Mouse (Mus musculus) embryonic fibroblast, embryonic 13.5 days (primary cell): ENCODE data around the gene Rmnd1. TPM values are rescaled to one million over a fixed set of nuclear protein-coding genes. Genes with fewer than 3 reads are reported as not detected.
A peak's percentile ranks its signal among the peaks of the same experiment; 100 is the strongest.

ENCODE experiments used
- H3K27ac ChIP-seq: 2 replicates; pipeline ENCODE4 v1.5.1; 2012; ENCODE audit warnings: low read length, control low read depth, inconsistent platforms; ENCODE audit not compliant: insufficient read depth
- H3K4me1 ChIP-seq: 2 replicates; pipeline ENCODE4 v1.6.1; 2011; ENCODE audit warnings: low read length; ENCODE audit not compliant: control insufficient read depth, insufficient read depth
- H3K4me3 ChIP-seq: 2 replicates; pipeline ENCODE4 v1.5.1; 2011; ENCODE audit warnings: mild to moderate bottlenecking, control low read depth, low read length; ENCODE audit not compliant: insufficient read depth
- CTCF ChIP-seq: IDR thresholded peaks from 2 replicates; pipeline ENCODE4 v1.5.1; 2011; ENCODE audit warnings: mild to moderate bottlenecking, control low read depth, low read length, moderate library complexity, borderline replicate concordance; ENCODE audit not compliant: insufficient read depth
- POLR2A ChIP-seq: IDR thresholded peaks from 2 replicates; pipeline ENCODE4 v1.6.1; 2011; ENCODE audit warnings: low read depth, mild to moderate bottlenecking, control low read depth, low read length, moderate library complexity
- polyA plus RNA-seq: library from polyadenylated mRNA; stranded (reverse); fragments of >200 nt; gene quantifications from 2 replicates; pipeline ENCODE4 v1.2.4, GENCODE M21; 2011; ENCODE audit warnings: low read depth; ENCODE audit not compliant: missing spikeins, insufficient read length

Rmnd1 gene
- polyA plus RNA-seq, 1 experiment = 47.1 TPM

- no peak overlapping the region for H3K27ac ChIP-seq
- TF ChIP-seq POLR2A (no peak), CTCF (no peak)
- H3K4me1 ChIP-seq = peaks cover 5% of the 10 kb centered on the region; the same call in 1 of the 2 replicates
- no peak overlapping the region for H3K4me3 ChIP-seq
Observed at GRCm38 (mm10) chr10:4398058-4398457, 34.1 kb downstream of the Rmnd1 start.

- Histone ChIP-seq H3K4me1 (peaks cover 8% of the 10 kb centered on the region), H3K4me3 (no peak overlapping the region), H3K27ac (no peak overlapping the region)
- no peak for TF ChIP-seq CTCF
- no peak for TF ChIP-seq POLR2A
Observed at GRCm38 (mm10) chr10:4395321-4395720, 36.9 kb downstream of the Rmnd1 start.

- Histone ChIP-seq H3K4me1 (peaks cover 12% of the 10 kb centered on the region), H3K27ac (no peak overlapping the region), H3K4me3 (no peak overlapping the region)
- TF ChIP-seq CTCF (no peak), POLR2A (no peak)
Observed at GRCm38 (mm10) chr10:4391851-4392250, 40.3 kb downstream of the Rmnd1 start.

GRCm38 (mm10) chr10:4391076-4391475 is 41.1 kb downstream of the Rmnd1 start:
- Histone ChIP-seq H3K4me3 (no peak overlapping the region), H3K27ac (no peak overlapping the region), H3K4me1 (peaks cover 12% of the 10 kb centered on the region)
- TF ChIP-seq POLR2A (no peak), CTCF (no peak)

- H3K4me3 ChIP-seq = no peak overlapping the region
- peaks cover 12% of the 10 kb centered on the region for H3K4me1 ChIP-seq
- TF ChIP-seq CTCF (no peak), POLR2A (no peak)
- no peak overlapping the region for H3K27ac ChIP-seq
Observed at GRCm38 (mm10) chr10:4390550-4390949, 41.6 kb downstream of the Rmnd1 start.

GRCm38 (mm10) chr10:4389461-4390112 is 42.6 kb downstream of the Rmnd1 start:
- peaks cover 7% of the 10 kb centered on the region for H3K4me1 ChIP-seq
- H3K27ac ChIP-seq = 0 out of 2 replicates have a peak overlapping the region, but pooled peaks have one; percentile 4
- TF ChIP-seq CTCF = no peak
- no peak for TF ChIP-seq POLR2A
- H3K4me3 ChIP-seq = peak overlapping the region; percentile 83

GRCm38 (mm10) chr10:4389036-4389435 is 43.2 kb downstream of the Rmnd1 start:
- H3K27ac ChIP-seq = 0 out of 2 replicates have a peak overlapping the region, but pooled peaks have one; percentile 4
- peak overlapping the region; percentile 83 for H3K4me3 ChIP-seq
- peaks cover 7% of the 10 kb centered on the region for H3K4me1 ChIP-seq
- TF ChIP-seq CTCF = no peak
- no peak for TF ChIP-seq POLR2A

GRCm38 (mm10) chr10:4388384-4388745 is 43.8 kb downstream of the Rmnd1 start:
- TF ChIP-seq POLR2A (no peak), CTCF (no peak)
- peaks cover 7% of the 10 kb centered on the region for H3K4me1 ChIP-seq
- peak overlapping the region; percentile 14; the same call in 1 of the 2 replicates for H3K27ac ChIP-seq
- H3K4me3 ChIP-seq = peak overlapping the region; percentile 83

- Histone ChIP-seq H3K4me3 (peak within 1 kb of the TSS; percentile 83), H3K4me1 (peaks cover 10% of the 10 kb centered on the region), H3K27ac (peak within 1 kb of the TSS; percentile 98)
- no peak for TF ChIP-seq CTCF
- TF ChIP-seq POLR2A = no peak
Observed at GRCm38 (mm10) chr10:4387701-4388383, 44.3 kb downstream of the Rmnd1 start, which contains the start of gene Zbtb2. Zbtb2 (minus strand) TSS chr10:4388108.
